Mouse (Mus musculus): ENCODE measurements around the gene Sel1l2. TPM values are rescaled to one million over a fixed set of nuclear protein-coding genes. Genes with fewer than 3 reads are reported as not detected.

The Sel1l2 gene
- total and polyA plus RNA-seq, 2 experiments, result not detected

DNA sequence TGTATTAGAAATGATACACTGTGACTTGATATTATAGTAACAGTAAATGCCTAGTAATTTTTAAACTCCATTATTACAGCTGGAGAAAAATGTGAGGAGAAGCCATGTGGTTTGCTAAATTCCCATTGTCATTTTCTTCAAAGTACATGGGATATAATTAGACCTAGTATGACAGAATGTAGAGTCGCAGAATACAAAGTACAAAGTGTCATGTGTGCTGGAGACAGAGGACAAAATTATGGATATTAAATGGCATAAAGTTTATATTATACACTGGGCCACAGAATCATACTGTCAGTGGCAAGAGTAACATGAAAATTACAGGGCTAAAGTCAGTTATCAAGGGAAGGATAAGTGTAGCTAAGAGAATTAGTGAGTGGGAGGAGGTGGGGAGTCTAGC lies 24.7 kb downstream of the Sel1l2 start:
- TF ChIP-seq CTCF (IDR thresholded peaks at IDR 0.05; ENCODE audit: low read depth, low read length) (no peak), POLR2A (IDR thresholded peaks at IDR 0.05; ENCODE audit: extremely low read depth, insufficient read depth, low read length) (no peak)
- 78% methylated on average over 1 of the region's 1 CpGs for WGBS
- no peak overlapping the region for H3K4me3 ChIP-seq (ENCODE audit: insufficient read depth, low read depth, low read length)

GRCm38 (mm10) chr2:140359905-140360304 lies 29.6 kb downstream of the Sel1l2 start:
- H3K79me2 ChIP-seq (ENCODE audit: control insufficient read depth, insufficient read depth, low read length), result no peaks in the 10 kb centered on the region
- no peak overlapping the region for H3K9ac ChIP-seq (ENCODE audit: low read depth, low read length)
- DNase-seq (ENCODE audit: extremely low read depth, low read depth, low spot score), result no peak
- H3K27me3 ChIP-seq (ENCODE audit: control insufficient read depth, insufficient read depth, low read length), result no peaks in the 10 kb centered on the region
- TF ChIP-seq POLR2A (IDR thresholded peaks at IDR 0.05; ENCODE audit: extremely low read depth, insufficient read depth, low read length) (no peak), CTCF (IDR thresholded peaks at IDR 0.05; ENCODE audit: low read depth, low read length) (no peak)
- WGBS, result 55% methylated on average over 2 of the region's 2 CpGs
- no peaks in the 10 kb centered on the region for H3K36me3 ChIP-seq (ENCODE audit: control insufficient read depth, insufficient read depth, low read length)
- no peaks in the 10 kb centered on the region for H3K4me1 ChIP-seq (ENCODE audit: control insufficient read depth, insufficient read depth, low read length)
- no peak overlapping the region for H3K4me3 ChIP-seq (ENCODE audit: insufficient read depth, low read depth, low read length)
- H3K27ac ChIP-seq (replicated peaks; ENCODE audit: insufficient read depth, low read depth, low read length), result no peak overlapping the region

More for the DNA sequence above, 24.7 kb downstream of the Sel1l2 start:
- Histone ChIP-seq H3K9ac (ENCODE audit: low read depth, low read length) (no peak overlapping the region), H3K79me2 (ENCODE audit: control insufficient read depth, insufficient read depth, low read length) (no peaks in the 10 kb centered on the region), H3K4me1 (ENCODE audit: control insufficient read depth, insufficient read depth, low read length) (no peaks in the 10 kb centered on the region), H3K27me3 (ENCODE audit: control insufficient read depth, insufficient read depth, low read length) (no peaks in the 10 kb centered on the region), H3K27ac (replicated peaks; ENCODE audit: insufficient read depth, low read depth, low read length) (no peak overlapping the region), H3K36me3 (ENCODE audit: control insufficient read depth, insufficient read depth, low read length) (no peaks in the 10 kb centered on the region)
- DNase-seq (ENCODE audit: extremely low read depth, low read depth, low spot score), result no peak

GRCm38 (mm10) chr2:140342394-140342793 lies 47.1 kb downstream of the Sel1l2 start:
- TF ChIP-seq CTCF (IDR thresholded peaks at IDR 0.05; ENCODE audit: low read depth, low read length), result no peak
- no peak for TF ChIP-seq POLR2A (IDR thresholded peaks at IDR 0.05; ENCODE audit: extremely low read depth, insufficient read depth, low read length)
- Histone ChIP-seq H3K9ac (ENCODE audit: low read depth, low read length) (no peak overlapping the region), H3K36me3 (ENCODE audit: control insufficient read depth, insufficient read depth, low read length) (no peaks in the 10 kb centered on the region), H3K79me2 (ENCODE audit: control insufficient read depth, insufficient read depth, low read length) (no peaks in the 10 kb centered on the region), H3K27ac (replicated peaks; ENCODE audit: insufficient read depth, low read depth, low read length) (no peak overlapping the region), H3K4me3 (ENCODE audit: insufficient read depth, low read depth, low read length) (no peak overlapping the region), H3K4me1 (ENCODE audit: control insufficient read depth, insufficient read depth, low read length) (no peaks in the 10 kb centered on the region), H3K27me3 (ENCODE audit: control insufficient read depth, insufficient read depth, low read length) (no peaks in the 10 kb centered on the region)
- WGBS, result 57% methylated on average over 7 of the region's 7 CpGs
- DNase-seq (ENCODE audit: extremely low read depth, low read depth, low spot score), result no peak

DNA sequence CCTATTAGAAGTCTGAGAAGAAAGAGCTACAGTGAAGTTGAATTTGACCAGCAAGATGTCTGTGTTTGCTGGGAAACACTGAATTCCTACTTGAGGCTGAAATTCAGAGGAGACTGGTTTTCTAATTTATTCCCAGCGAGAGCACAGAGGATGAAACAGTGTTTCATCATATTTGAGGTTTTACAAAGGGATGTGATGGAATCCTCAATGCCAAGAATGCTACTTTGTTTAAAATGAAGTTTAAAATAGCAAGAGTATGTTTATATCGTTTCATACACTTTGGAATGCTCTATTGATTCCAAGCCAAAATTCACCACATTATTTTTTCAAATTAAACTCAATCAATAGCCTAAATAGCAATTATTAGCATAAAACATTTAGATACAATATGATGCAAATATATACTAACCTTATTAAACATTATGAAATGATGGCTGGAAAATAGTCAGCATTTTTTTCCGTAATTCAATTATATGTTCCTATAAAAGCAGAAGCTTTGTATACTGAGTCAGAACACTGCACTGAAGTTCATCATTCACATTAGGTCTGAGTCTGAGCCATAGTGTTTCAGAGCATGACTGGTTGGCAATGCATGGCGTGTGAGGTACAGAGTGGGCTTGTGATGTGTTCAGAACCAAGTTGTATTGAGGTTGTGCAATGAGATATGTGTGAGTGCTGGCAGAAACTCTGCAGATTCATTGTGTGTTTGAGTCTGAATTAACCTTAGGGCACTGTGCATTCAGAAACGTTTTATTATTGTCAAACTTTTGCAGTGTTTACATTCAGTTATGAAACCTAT lies 58.8 kb downstream of the Sel1l2 start:
- no peak overlapping the region for H3K9ac ChIP-seq (ENCODE audit: low read depth, low read length)
- H3K4me3 ChIP-seq (ENCODE audit: insufficient read depth, low read depth, low read length), result no peak overlapping the region
- no peak for TF ChIP-seq CTCF (IDR thresholded peaks at IDR 0.05; ENCODE audit: low read depth, low read length)
- TF ChIP-seq POLR2A (IDR thresholded peaks at IDR 0.05; ENCODE audit: extremely low read depth, insufficient read depth, low read length), result no peak
- H3K27me3 ChIP-seq (ENCODE audit: control insufficient read depth, insufficient read depth, low read length), result no peaks in the 10 kb centered on the region
- no peaks in the 10 kb centered on the region for H3K4me1 ChIP-seq (ENCODE audit: control insufficient read depth, insufficient read depth, low read length)
- H3K27ac ChIP-seq (replicated peaks; ENCODE audit: insufficient read depth, low read depth, low read length), result no peak overlapping the region
- no peaks in the 10 kb centered on the region for H3K79me2 ChIP-seq (ENCODE audit: control insufficient read depth, insufficient read depth, low read length)
- WGBS, result 69% methylated on average over 5 of the region's 5 CpGs
- H3K36me3 ChIP-seq (ENCODE audit: control insufficient read depth, insufficient read depth, low read length), result no peaks in the 10 kb centered on the region
- DNase-seq (ENCODE audit: extremely low read depth, low read depth, low spot score), result no peak

GRCm38 (mm10) chr2:140302976-140303708 lies 86.4 kb downstream of the Sel1l2 start:
- Histone ChIP-seq H3K27ac (replicated peaks; ENCODE audit: insufficient read depth, low read depth, low read length) (no peak overlapping the region), H3K79me2 (ENCODE audit: control insufficient read depth, insufficient read depth, low read length) (no peaks in the 10 kb centered on the region), H3K4me3 (ENCODE audit: insufficient read depth, low read depth, low read length) (no peak overlapping the region), H3K9ac (ENCODE audit: low read depth, low read length) (no peak overlapping the region), H3K27me3 (ENCODE audit: control insufficient read depth, insufficient read depth, low read length) (no peaks in the 10 kb centered on the region), H3K4me1 (ENCODE audit: control insufficient read depth, insufficient read depth, low read length) (no peaks in the 10 kb centered on the region), H3K36me3 (ENCODE audit: control insufficient read depth, insufficient read depth, low read length) (no peaks in the 10 kb centered on the region)
- DNase-seq (ENCODE audit: extremely low read depth, low read depth, low spot score), result no peak
- WGBS, result 75% methylated on average over 3 of the region's 3 CpGs
- no peak for TF ChIP-seq CTCF (IDR thresholded peaks at IDR 0.05; ENCODE audit: low read depth, low read length)
- TF ChIP-seq POLR2A (IDR thresholded peaks at IDR 0.05; ENCODE audit: extremely low read depth, insufficient read depth, low read length), result no peak

Data from liver, adult 2 months (tissue).